Mouse (Mus musculus) heart, embryonic 15.5 days (tissue): ENCODE measurements around the gene Golga4. TPM values are rescaled to one million over a fixed set of nuclear protein-coding genes. Genes with fewer than 3 reads are reported as not detected.

Source experiments
- ATAC-seq: fragments of 200-750 bp; cut with Nextera tagmentation; replicated peaks from 2 replicates; pipeline ENCODE4 v1.8.0; 2017; ENCODE audit warnings: low read depth, moderate TSS enrichment; ENCODE audit not compliant: insufficient number of reproducible peaks, insufficient read depth, low FRiP score
- H3K27ac ChIP-seq: fragments of 300-500 bp; sonication (generic); 2 replicates; pipeline ENCODE4 v1.5.1; 2015; ENCODE audit warnings: mild to moderate bottlenecking, inconsistent platforms
- H3K27me3 ChIP-seq: fragments of 300-500 bp; sonication (generic); 2 replicates; pipeline ENCODE4 v1.6.1; 2015; ENCODE audit warnings: inconsistent platforms
- H3K36me3 ChIP-seq: fragments of 300-500 bp; sonication (generic); 2 replicates; pipeline ENCODE4 v1.6.1; 2015; ENCODE audit warnings: mild to moderate bottlenecking, inconsistent platforms
- H3K4me1 ChIP-seq: fragments of 300-500 bp; sonication (generic); replicated peaks from 2 replicates; pipeline ENCODE4 v1.6.1; 2015; ENCODE audit warnings: inconsistent platforms
- H3K4me2 ChIP-seq: fragments of 300-500 bp; sonication (generic); 2 replicates; pipeline ENCODE4 v1.6.1; 2015; ENCODE audit warnings: inconsistent platforms, mild to moderate bottlenecking, moderate library complexity
- H3K4me3 ChIP-seq: fragments of 300-500 bp; sonication (generic); 2 replicates; pipeline ENCODE4 v1.5.1; 2015; ENCODE audit warnings: mild to moderate bottlenecking, inconsistent platforms
- H3K9ac ChIP-seq: fragments of 300-500 bp; sonication (generic); 2 replicates; pipeline ENCODE4 v1.6.1; 2015; ENCODE audit warnings: mild to moderate bottlenecking, inconsistent platforms
- H3K9me3 ChIP-seq: fragments of 300-500 bp; sonication (generic); replicated peaks from 2 replicates; pipeline ENCODE4 v1.6.1; 2016; ENCODE audit warnings: inconsistent platforms
- WGBS: fragments of 180-500 bp; shearing (Covaris S2); methylation state at CpG from one replicate; pipeline ENCODE4 v1.1.7; 2015; ENCODE audit warnings: mixed read lengths; 5-methylcytosine and 5-hydroxymethylcytosine counted together
- polyA plus RNA-seq: library from polyadenylated mRNA; unstranded; fragments of >200 nt; fragmentation: Nextera tagmentation; extraction: Ambion mirVana; gene quantifications from 2 replicates; pipeline ENCODE4 v1.2.1, GENCODE M21; 2015

Gene Golga4
- polyA plus RNA-seq, 1 experiment from 2014 or later: 46.1 TPM

DNA sequence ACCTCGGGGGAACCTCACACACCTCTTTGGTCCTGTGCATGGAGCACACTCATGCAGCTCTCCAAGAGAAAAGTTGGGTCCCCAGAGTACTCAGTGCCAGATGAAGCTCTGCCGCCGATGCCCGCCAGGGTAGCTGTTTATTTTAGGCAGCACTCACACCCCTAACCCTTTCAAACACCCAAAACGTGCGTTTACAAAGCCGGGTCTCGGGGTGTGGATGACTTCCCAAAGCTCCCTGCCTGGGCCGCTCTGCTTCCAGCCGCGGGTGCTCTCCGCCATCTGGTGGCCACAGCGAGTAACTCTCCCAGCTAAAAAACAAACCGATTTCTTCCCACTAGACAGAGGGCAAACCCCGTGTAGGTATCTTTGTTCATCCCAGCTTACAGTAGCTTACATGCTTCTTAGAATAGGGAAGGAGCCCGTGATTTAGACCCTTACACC is 16.5 kb upstream of the Golga4 start:
- Histone ChIP-seq H3K27ac (no peak overlapping the region), H3K9me3 (no peaks in the 10 kb centered on the region), H3K4me3 (peak overlapping the region; percentile 52), H3K4me2 (peak overlapping the region; percentile 86), H3K9ac (0 out of 2 replicates have a peak overlapping the region, but pooled peaks have one; percentile 32), H3K27me3 (peaks cover 45% of the 10 kb centered on the region), H3K36me3 (no peaks in the 10 kb centered on the region), H3K4me1 (peaks cover 26% of the 10 kb centered on the region)
- WGBS: under 1% methylated on average over 16 of the region's 16 CpGs
- ATAC-seq: peak; percentile 58; the same call in 1 of the 2 replicates

DNA sequence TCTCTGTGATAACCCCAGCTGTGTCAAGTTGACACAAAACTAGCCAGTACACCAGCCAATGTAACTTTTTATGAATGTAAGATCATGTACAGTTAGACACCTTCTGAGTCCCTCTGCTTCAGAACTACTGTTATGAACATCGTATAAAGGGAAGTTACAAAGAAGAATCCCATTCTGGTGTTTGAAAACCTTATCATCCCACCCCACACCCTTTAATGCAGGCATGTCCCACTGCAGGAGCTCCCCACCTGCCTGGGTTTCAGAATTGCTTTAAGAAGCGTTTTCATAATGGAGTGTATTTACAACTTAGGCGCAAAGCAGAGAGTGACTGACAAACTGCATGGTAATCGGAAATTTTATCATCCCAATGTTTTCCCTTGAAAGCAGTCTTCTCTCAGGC is 14.9 kb upstream of the Golga4 start:
- 76% methylated on average over 4 of the region's 4 CpGs for WGBS

GRCm38 (mm10) chr9:118492932-118493698 is 13.0 kb upstream of the Golga4 start:
- no peak overlapping the region for H3K4me2 ChIP-seq
- H3K27ac ChIP-seq: no peak overlapping the region
- H3K4me1 ChIP-seq: peaks cover 10% of the 10 kb centered on the region
- no peak overlapping the region for H3K9ac ChIP-seq
- ATAC-seq: no peak
- H3K9me3 ChIP-seq: no peaks in the 10 kb centered on the region
- H3K36me3 ChIP-seq: no peaks in the 10 kb centered on the region
- WGBS: 80% methylated on average over 8 of the region's 8 CpGs
- H3K4me3 ChIP-seq: no peak overlapping the region
- peaks cover 12% of the 10 kb centered on the region for H3K27me3 ChIP-seq

More for the DNA sequence above, 14.9 kb upstream of the Golga4 start:
- H3K4me1 ChIP-seq: peaks cover 26% of the 10 kb centered on the region
- H3K27me3 ChIP-seq: peaks cover 29% of the 10 kb centered on the region
- no peak overlapping the region for H3K4me2 ChIP-seq
- H3K9me3 ChIP-seq: no peaks in the 10 kb centered on the region
- no peak overlapping the region for H3K27ac ChIP-seq
- H3K9ac ChIP-seq: no peak overlapping the region
- no peaks in the 10 kb centered on the region for H3K36me3 ChIP-seq
- ATAC-seq: no peak
- no peak overlapping the region for H3K4me3 ChIP-seq

DNA sequence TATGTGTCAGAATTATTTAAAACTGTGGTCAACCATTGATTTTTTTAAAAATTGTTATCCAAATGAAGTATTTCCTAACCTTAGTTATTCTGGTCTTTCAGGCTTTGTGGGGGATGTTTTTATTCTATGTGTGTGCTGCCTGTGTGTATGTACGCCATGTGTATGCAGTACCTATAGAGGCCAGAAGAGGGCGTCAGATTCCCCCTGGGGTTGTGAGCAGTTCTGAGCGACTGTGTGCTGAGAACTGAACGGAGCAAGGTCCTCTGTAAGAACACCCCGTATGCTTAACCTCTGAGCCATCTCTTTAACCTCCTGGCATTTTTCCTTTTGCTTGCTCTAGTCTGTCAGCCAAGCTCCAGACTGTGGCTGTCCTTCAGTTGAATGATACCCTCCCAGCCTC is 12.0 kb upstream of the Golga4 start:
- WGBS: 84% methylated on average over 5 of the region's 5 CpGs
- Histone ChIP-seq H3K4me1 (peaks cover 5% of the 10 kb centered on the region; the same call in 1 of the 2 replicates), H3K9me3 (no peaks in the 10 kb centered on the region)

DNA sequence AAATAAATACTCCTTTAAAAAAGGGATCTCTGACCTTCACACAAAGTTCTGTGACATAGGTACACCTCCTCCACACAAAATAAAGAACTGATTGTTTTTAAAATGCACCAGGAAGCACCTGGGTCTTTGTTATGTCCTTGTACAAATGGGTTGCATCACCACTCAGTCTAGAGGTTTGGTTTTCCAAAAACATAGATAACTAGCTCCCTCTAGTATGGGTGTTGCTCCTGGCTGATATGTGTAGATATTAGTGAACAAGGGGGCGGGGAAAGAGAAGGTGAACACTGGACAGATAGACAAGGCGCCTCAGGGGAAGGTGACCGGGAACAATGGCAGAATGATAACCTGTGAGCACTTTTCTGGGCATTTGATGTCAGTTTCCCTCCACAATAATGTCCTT is 10.1 kb upstream of the Golga4 start:
- no peak overlapping the region for H3K27ac ChIP-seq
- no peak for ATAC-seq
- H3K4me1 ChIP-seq: no peaks in the 10 kb centered on the region
- no peaks in the 10 kb centered on the region for H3K36me3 ChIP-seq
- H3K4me3 ChIP-seq: no peak overlapping the region
- no peak overlapping the region for H3K4me2 ChIP-seq
- H3K9me3 ChIP-seq: no peaks in the 10 kb centered on the region
- H3K27me3 ChIP-seq: 0 out of 2 replicates have a peak, but pooled peaks cover 2% of the 10 kb centered on the region
- WGBS: 82% methylated on average over 3 of the region's 3 CpGs
- no peak overlapping the region for H3K9ac ChIP-seq

More for the DNA sequence above, 12.0 kb upstream of the Golga4 start:
- Histone ChIP-seq H3K4me3 (no peak overlapping the region), H3K9ac (no peak overlapping the region), H3K4me2 (no peak overlapping the region), H3K27me3 (peaks cover 11% of the 10 kb centered on the region; the same call in 1 of the 2 replicates), H3K27ac (no peak overlapping the region), H3K36me3 (no peaks in the 10 kb centered on the region)
- ATAC-seq: no peak

- WGBS: 75% methylated on average over 3 of the region's 3 CpGs
- Histone ChIP-seq H3K27ac (no peak overlapping the region), H3K9me3 (no peaks in the 10 kb centered on the region), H3K4me1 (no peaks in the 10 kb centered on the region), H3K27me3 (no peaks in the 10 kb centered on the region), H3K4me2 (no peak overlapping the region), H3K9ac (no peak overlapping the region), H3K4me3 (no peak overlapping the region), H3K36me3 (no peaks in the 10 kb centered on the region)
- ATAC-seq: no peak
Observed at GRCm38 (mm10) chr9:118496952-118497351, 9.1 kb upstream of the Golga4 start.

DNA sequence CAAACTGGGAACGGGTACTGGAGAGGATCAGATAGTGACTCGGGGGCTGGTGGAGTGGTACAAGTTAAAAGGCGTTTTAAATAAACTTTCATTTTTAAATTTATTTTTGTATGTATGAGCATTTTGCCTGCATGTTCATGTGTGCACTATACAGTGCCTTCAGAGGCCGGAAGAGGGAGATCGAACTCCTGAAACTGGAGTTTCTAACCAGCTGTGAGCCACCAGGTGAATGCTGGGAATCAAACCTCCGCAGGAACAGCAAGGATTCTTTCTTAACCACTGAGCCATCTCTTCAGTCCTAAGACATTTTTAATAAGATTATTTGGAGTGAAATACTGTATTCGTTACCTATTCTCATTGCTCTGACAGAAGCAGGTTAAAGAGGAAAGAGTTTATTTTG is 8.0 kb upstream of the Golga4 start:
- no peaks in the 10 kb centered on the region for H3K27me3 ChIP-seq
- no peak overlapping the region for H3K4me3 ChIP-seq
- WGBS: 58% methylated on average over 7 of the region's 7 CpGs
- H3K27ac ChIP-seq: no peak overlapping the region
- no peaks in the 10 kb centered on the region for H3K4me1 ChIP-seq
- no peak for ATAC-seq
- no peaks in the 10 kb centered on the region for H3K36me3 ChIP-seq
- H3K9me3 ChIP-seq: no peaks in the 10 kb centered on the region
- H3K4me2 ChIP-seq: no peak overlapping the region
- no peak overlapping the region for H3K9ac ChIP-seq

DNA sequence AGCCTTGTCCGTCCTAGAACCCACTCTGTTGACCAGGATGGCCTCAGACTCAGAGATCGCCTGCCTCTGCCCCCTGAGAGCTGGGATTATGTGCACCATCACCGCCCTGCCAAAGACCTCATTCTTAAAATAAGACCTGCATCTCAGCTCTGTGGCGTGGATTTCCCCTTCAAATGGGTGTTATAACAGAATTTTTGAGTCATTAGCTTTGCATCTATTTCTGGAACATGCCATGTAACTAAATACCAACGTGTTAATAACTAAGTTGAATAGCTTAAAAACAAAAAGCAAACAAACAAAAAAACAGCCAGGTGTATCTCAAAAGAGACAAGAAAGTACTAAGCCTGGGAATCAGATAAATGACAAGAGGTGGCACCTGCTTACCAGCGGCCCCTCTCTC is 5.1 kb upstream of the Golga4 start:
- 74% methylated on average over 6 of the region's 6 CpGs for WGBS
- Histone ChIP-seq H3K4me2 (no peak overlapping the region), H3K27ac (no peak overlapping the region), H3K4me1 (peaks cover 4% of the 10 kb centered on the region; the same call in 1 of the 2 replicates), H3K36me3 (no peaks in the 10 kb centered on the region), H3K9me3 (no peaks in the 10 kb centered on the region), H3K9ac (no peak overlapping the region), H3K4me3 (no peak overlapping the region), H3K27me3 (no peaks in the 10 kb centered on the region)
- ATAC-seq: no peak

- H3K9me3 ChIP-seq: no peaks in the 10 kb centered on the region
- H3K27me3 ChIP-seq: no peaks in the 10 kb centered on the region
- H3K9ac ChIP-seq: no peak overlapping the region
- 90% methylated on average over 3 of the region's 3 CpGs for WGBS
- ATAC-seq: no peak
- no peak overlapping the region for H3K27ac ChIP-seq
- no peak overlapping the region for H3K4me2 ChIP-seq
- H3K36me3 ChIP-seq: no peaks in the 10 kb centered on the region
- H3K4me1 ChIP-seq: peaks cover 24% of the 10 kb centered on the region
- H3K4me3 ChIP-seq: no peak overlapping the region
Observed at GRCm38 (mm10) chr9:118504656-118505055, 1.4 kb upstream of the Golga4 start.

GRCm38 (mm10) chr9:118506404-118507231 is 551 bp downstream of the Golga4 start:
- peaks cover 39% of the 10 kb centered on the region for H3K4me1 ChIP-seq
- ATAC-seq: peak; percentile 37
- H3K27me3 ChIP-seq: no peaks in the 10 kb centered on the region
- peak overlapping the region; percentile 97 for H3K4me3 ChIP-seq
- H3K4me2 ChIP-seq: peak overlapping the region; percentile 91
- H3K36me3 ChIP-seq: no peaks in the 10 kb centered on the region
- peak overlapping the region; percentile 96 for H3K9ac ChIP-seq
- no peaks in the 10 kb centered on the region for H3K9me3 ChIP-seq
- under 1% methylated on average over 56 of the region's 57 CpGs for WGBS
- peak overlapping the region; percentile 83 for H3K27ac ChIP-seq

DNA sequence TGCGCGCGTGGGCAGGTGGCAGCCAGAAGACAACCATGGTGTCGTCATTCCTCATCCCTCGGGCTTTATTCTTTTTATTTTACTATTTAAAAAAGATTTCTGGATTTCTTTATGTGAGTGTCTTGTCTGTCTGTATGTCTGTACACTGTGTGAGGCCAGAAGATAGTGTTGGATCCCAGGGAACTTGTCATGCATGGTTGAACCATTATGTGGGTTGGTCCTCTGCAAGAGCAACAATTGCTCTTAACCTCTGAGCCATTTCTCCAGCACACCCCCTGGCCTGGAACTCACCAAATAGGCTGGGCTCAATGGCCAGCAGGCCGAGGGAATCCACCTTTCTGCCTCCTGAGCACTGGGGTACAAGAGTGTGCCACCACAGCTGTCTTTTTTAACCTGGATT is 1.5 kb downstream of the Golga4 start:
- no peak for ATAC-seq
- peak overlapping the region; percentile 97 for H3K4me3 ChIP-seq
- H3K4me2 ChIP-seq: peak overlapping the region; percentile 91
- H3K9me3 ChIP-seq: no peaks in the 10 kb centered on the region
- peaks cover 49% of the 10 kb centered on the region for H3K4me1 ChIP-seq
- 75% methylated on average over 6 of the region's 6 CpGs for WGBS
- H3K27me3 ChIP-seq: no peaks in the 10 kb centered on the region
- H3K27ac ChIP-seq: no peak overlapping the region
- H3K9ac ChIP-seq: no peak overlapping the region; the same call in 1 of the 2 replicates
- no peaks in the 10 kb centered on the region for H3K36me3 ChIP-seq
